Mouse (Mus musculus) testis, adult 10 weeks (tissue): ENCODE measurements around the gene Ccdc150. TPM values are rescaled to one million over a fixed set of nuclear protein-coding genes. Genes with fewer than 3 reads are reported as not detected.

ENCODE experiments used
- polyA plus RNA-seq: library from polyadenylated mRNA; stranded (reverse); fragments of 350-450 nt; fragmentation: Illumina TruSeq; extraction: RNeasy Lipid Tissue Mini Kit (QIAGEN cat#74804); gene quantifications from one replicate; pipeline ENCODE4 v1.2.3, GENCODE M21; 2014; ENCODE audit warnings: low read depth, low replicate concordance

Gene Ccdc150
- polyA plus RNA-seq: 194 TPM

GRCm38 (mm10) chr1:54250158-54250866 is at the start of gene Ccdc150:
Gene Ccdc150, plus strand, starts transcription at chr1:54250683.

Other genes with a start within 250 kb of the Ccdc150 start
- 3.1 TPM for gene Hecw2, start 55.5 kb upstream of the Ccdc150 start, polyA plus RNA-seq
- 28.3 TPM for gene Gtf3c3, start 188.3 kb downstream of the Ccdc150 start, polyA plus RNA-seq